Mouse (Mus musculus) layer of hippocampus, postnatal 36 days (tissue): ENCODE data around the gene Copg2. TPM values are rescaled to one million over a fixed set of nuclear protein-coding genes. Genes with fewer than 3 reads are reported as not detected.

Source experiments
- microRNA-seq, 2 experiments: library from miRNA; unstranded; fragments of <30 nt; microRNA quantifications; one replicate each; pipeline ENCODE4 v1.2.0; 2021
- total RNA-seq, 2 experiments: library from RNA; stranded (reverse); gene quantifications; 2 replicates each; pipeline ENCODE4 v1.2.3; 2021

Gene Copg2
- total RNA-seq, 2 experiments from 2014 or later = 76.6 to 79.9 TPM

Small RNAs within 50 kb of the gene (microRNA-seq; reads per million reads assigned to microRNA genes)
- gene Mir335 = 3,723 to 4,208 reads per million in 2 experiments

Other genes starting within 250 kb of the Copg2 start
- gene Cep41, start 203.0 kb downstream of the Copg2 start, total RNA-seq = 1 to 10 TPM; 6.7 to 6.8 TPM
- gene Mest, start 173.2 kb downstream of the Copg2 start, total RNA-seq = 10 to 100 TPM; 48.4 to 52.7 TPM
- gene Tsga13, start 18.8 kb upstream of the Copg2 start, total RNA-seq = not detected
- under 1 TPM; 0.15 TPM for gene Klf14, start 62.3 kb upstream of the Copg2 start, total RNA-seq